ENCODE assay signal across 9 mouse cellular contexts in genomic region chr16:91362616-91363272, GRCm38 (mm10). TPM values are rescaled to one million over a fixed set of nuclear protein-coding genes. Genes with fewer than 3 reads are reported as not detected.
DNase-seq lines count a peak whose midpoint lies in the region; ATAC-seq and TF ChIP-seq lines count a peak whose summit lies in the region.
"Had no signal": no experiment of that assay in that cellular context is flagged by ENCODE, and none has a peak within 500 bp of the region (broad histone marks: within the 10 kb centered on the region; RNA-seq: fewer than 3 reads in every experiment).

No protein-coding gene starts in this region.

- 34% methylated on average over 12 of the region's 12 CpGs for WGBS in heart, embryonic 15.5 days
- WGBS in liver, embryonic 12.5 days (ENCODE audit: insufficient replicate concordance): 65% methylated on average over 12 of the region's 12 CpGs
- WGBS in forebrain, embryonic 11.5 days: 82% methylated on average over 12 of the region's 12 CpGs

- peak; percentile 13 for DNase-seq in MN1 (ENCODE audit: low spot score)
- DNase-seq in adrenal gland, postnatal 36 days: peak; percentile 70 to 85
- no peak for DNase-seq in left cerebral cortex, adult 2 months (ENCODE audit: extremely low spot score in 1 of 2, low spot score in 2 of 2)
- DNase-seq in thymus, postnatal 25 days: no peak
- DNase-seq in spleen, adult 18-20 months: no peak
- no peak for DNase-seq in forebrain, embryonic 11.5 days (ENCODE audit: low spot score)

- H3K36me3 ChIP-seq in heart, embryonic 15.5 days: no peaks in the 10 kb centered on the region
- H3K36me3 ChIP-seq in liver, embryonic 12.5 days: no peaks in the 10 kb centered on the region
- H3K36me3 ChIP-seq in forebrain, embryonic 11.5 days (ENCODE audit: control insufficient read depth, insufficient read depth, low read length): no peaks in the 10 kb centered on the region

- peak overlapping the region; percentile 15; the same call in 1 of the 2 replicates for H3K4me2 ChIP-seq in heart, embryonic 15.5 days
- H3K4me2 ChIP-seq in liver, embryonic 12.5 days: no peak overlapping the region
- H3K4me2 ChIP-seq in forebrain, embryonic 11.5 days (ENCODE audit: low read depth, low read length, severe bottlenecking): no peak overlapping the region

- peak; percentile 53; the same call in 1 of the 2 replicates for ATAC-seq in heart, embryonic 15.5 days (replicated peaks; ENCODE audit: insufficient number of reproducible peaks, insufficient read depth, low FRiP score, low read depth)
- ATAC-seq in liver, embryonic 12.5 days: no peak
- no peak for ATAC-seq in forebrain, embryonic 11.5 days (replicated peaks; ENCODE audit: low FRiP score)

- no peak overlapping the region for H3K4me3 ChIP-seq in heart, embryonic 15.5 days
- H3K4me3 ChIP-seq in liver, embryonic 12.5 days: no peak overlapping the region
- no peak overlapping the region for H3K4me3 ChIP-seq in left cerebral cortex, adult 2 months
- H3K4me3 ChIP-seq in forebrain, embryonic 11.5 days (ENCODE audit: low read depth, low read length): no peak overlapping the region
- H3K4me3 ChIP-seq: megakaryocyte, embryonic 14.5 days had no signal

- no peaks in the 10 kb centered on the region for H3K27me3 ChIP-seq in heart, embryonic 15.5 days
- H3K27me3 ChIP-seq in liver, embryonic 12.5 days (replicated peaks): no peaks in the 10 kb centered on the region
- no peaks in the 10 kb centered on the region for H3K27me3 ChIP-seq in forebrain, embryonic 11.5 days (ENCODE audit: control insufficient read depth, insufficient read depth, low read length)

- peaks cover 27% of the 10 kb centered on the region for H3K4me1 ChIP-seq in heart, embryonic 15.5 days (replicated peaks)
- H3K4me1 ChIP-seq in liver, embryonic 12.5 days: peaks cover 82% of the 10 kb centered on the region
- H3K4me1 ChIP-seq in forebrain, embryonic 11.5 days (replicated peaks; ENCODE audit: control insufficient read depth, insufficient read depth, low read length): no peaks in the 10 kb centered on the region

- intact Hi-C loops in left cerebral cortex, adult 2 months (cut with DNase I): no loop called here

- peak overlapping the region; percentile 81 for H3K27ac ChIP-seq in heart, embryonic 15.5 days
- H3K27ac ChIP-seq in liver, embryonic 12.5 days: peak overlapping the region; percentile 63
- no peak overlapping the region; the same call in 1 of the 2 replicates for H3K27ac ChIP-seq in left cerebral cortex, adult 2 months
- H3K27ac ChIP-seq in forebrain, embryonic 11.5 days (ENCODE audit: low read depth, low read length): no peak overlapping the region

- H3K9ac ChIP-seq in heart, embryonic 15.5 days: no peak overlapping the region
- no peak overlapping the region for H3K9ac ChIP-seq in liver, embryonic 12.5 days
- H3K9ac ChIP-seq in forebrain, embryonic 11.5 days (ENCODE audit: low read length): no peak overlapping the region

- no peaks in the 10 kb centered on the region for H3K9me3 ChIP-seq in heart, embryonic 15.5 days (replicated peaks)
- no peaks in the 10 kb centered on the region for H3K9me3 ChIP-seq in liver, embryonic 12.5 days (replicated peaks)
- H3K9me3 ChIP-seq in forebrain, embryonic 11.5 days (ENCODE audit: control insufficient read depth, low read length): no peaks in the 10 kb centered on the region

- TF ChIP-seq CTCF in left cerebral cortex, adult 2 months (IDR thresholded peaks at IDR 0.05): no peak

RNA-seq across cellular contexts. Expression of gene Ifnar2, which starts 9.8 kb away (rescaled TPM):
- total RNA-seq in adrenal gland, postnatal 36 days (2021): 100 to 1,000 TPM; 101 to 120 TPM
- 52.5 and 58.9 TPM in 2 replicates for polyA plus RNA-seq in heart, embryonic 15.5 days (2015; fragmentation: Nextera tagmentation; extraction: Ambion mirVana)
- polyA plus RNA-seq in liver, embryonic 12.5 days (2016; fragmentation: Nextera tagmentation; extraction: Ambion mirVana): 63.5 and 65.7 TPM in 2 replicates
- total RNA-seq in left cerebral cortex, adult 2 months (2021): 10 to 100 TPM; 20.2 to 20.3 TPM
- 29.6 and 32.3 TPM in 2 replicates for polyA plus RNA-seq in forebrain, embryonic 11.5 days (2014; fragmentation: Nextera tagmentation; extraction: Ambion mirVana)

RNA-seq across cellular contexts. Expression of gene Gm21970, which starts 28.8 kb away (rescaled TPM):
- total RNA-seq in adrenal gland, postnatal 36 days (2021): not detected
- not detected in 2 replicates for polyA plus RNA-seq in heart, embryonic 15.5 days (2015; fragmentation: Nextera tagmentation; extraction: Ambion mirVana)
- polyA plus RNA-seq in liver, embryonic 12.5 days (2016; fragmentation: Nextera tagmentation; extraction: Ambion mirVana): not detected in 2 replicates
- total RNA-seq in left cerebral cortex, adult 2 months (2021): not detected
- polyA plus RNA-seq in forebrain, embryonic 11.5 days (2014; fragmentation: Nextera tagmentation; extraction: Ambion mirVana): 1.0 TPM in 1 of 2 replicates, not detected in the other

RNA-seq across cellular contexts. Expression of gene Il10rb, which starts 43.2 kb away (rescaled TPM):
- 100 to 1,000 TPM; 202 to 301 TPM for total RNA-seq in adrenal gland, postnatal 36 days (2021)
- 57.9 and 58.9 TPM in 2 replicates for polyA plus RNA-seq in heart, embryonic 15.5 days (2015; fragmentation: Nextera tagmentation; extraction: Ambion mirVana)
- polyA plus RNA-seq in liver, embryonic 12.5 days (2016; fragmentation: Nextera tagmentation; extraction: Ambion mirVana): 26.0 and 27.0 TPM in 2 replicates
- total RNA-seq in left cerebral cortex, adult 2 months (2021): 1 to 10 TPM; 8.5 to 9.1 TPM
- 6.6 and 7.6 TPM in 2 replicates for polyA plus RNA-seq in forebrain, embryonic 11.5 days (2014; fragmentation: Nextera tagmentation; extraction: Ambion mirVana)

Comparison
In these comparisons a context has a peak if more than half of its experiments do, and no peak if none do; other contexts are left out.
1. DNase-seq: peak in MN1 (single experiment) and adrenal gland, postnatal 36 days (2 of 2); none in left cerebral cortex, adult 2 months (0 of 2), thymus, postnatal 25 days (single experiment), spleen, adult 18-20 months (0 of 2) and forebrain, embryonic 11.5 days (single experiment).
2. H3K27ac ChIP-seq: peak in heart, embryonic 15.5 days (single experiment) and liver, embryonic 12.5 days (single experiment); none in left cerebral cortex, adult 2 months (single experiment) and forebrain, embryonic 11.5 days (single experiment).